Mouse (Mus musculus) limb, embryonic 11.5 days (tissue): ENCODE data around the gene Hist1h2bc. TPM values are rescaled to one million over a fixed set of nuclear protein-coding genes. Genes with fewer than 3 reads are reported as not detected.
"Not testable (repeated sequence)": the region's sequence is repeated elsewhere in the genome, so short reads cannot be mapped to it uniquely, and the experiment has no call there.

Experiments
- ATAC-seq: fragments of 200-750 bp; cut with Nextera tagmentation; 2 replicates; pipeline ENCODE4 v1.8.0; 2017; ENCODE audit warnings: low read depth; ENCODE audit not compliant: insufficient number of reproducible peaks, low FRiP score, low TSS enrichment
- DNase-seq: peaks from one replicate; pipeline ENCODE4 v3.0.0-alpha.2; 2015; ENCODE audit warnings: low spot score
- H3K27ac ChIP-seq: fragments of 300-500 bp; sonication (generic); replicated peaks from 2 replicates; pipeline ENCODE4 v1.5.1; 2014; ENCODE audit warnings: low read depth, mild to moderate bottlenecking, low read length
- H3K27me3 ChIP-seq: fragments of 300-500 bp; sonication (generic); 2 replicates; pipeline ENCODE4 v1.6.1; 2014; ENCODE audit warnings: mild to moderate bottlenecking, low read length, mixed read lengths; ENCODE audit not compliant: control insufficient read depth, insufficient read depth
- H3K36me3 ChIP-seq: fragments of 300-500 bp; sonication (generic); 2 replicates; pipeline ENCODE4 v1.6.1; 2014; ENCODE audit warnings: mild to moderate bottlenecking, low read length, moderate library complexity, mixed read lengths; ENCODE audit not compliant: control insufficient read depth, insufficient read depth
- H3K4me1 ChIP-seq: fragments of 300-500 bp; sonication (generic); 2 replicates; pipeline ENCODE4 v1.6.1; 2014; ENCODE audit warnings: low read length, mixed read lengths; ENCODE audit not compliant: control insufficient read depth, insufficient read depth
- H3K4me2 ChIP-seq: fragments of 300-500 bp; sonication (generic); 2 replicates; pipeline ENCODE4 v1.6.1; 2014; ENCODE audit warnings: low read depth, mild to moderate bottlenecking, moderate library complexity; ENCODE audit not compliant: severe bottlenecking
- H3K4me3 ChIP-seq: fragments of 300-500 bp; sonication (generic); 2 replicates; pipeline ENCODE4 v1.5.1; 2014; ENCODE audit warnings: low read depth, low read length
- H3K9ac ChIP-seq: fragments of 300-500 bp; sonication (generic); 2 replicates; pipeline ENCODE4 v1.6.1; 2014; ENCODE audit warnings: mild to moderate bottlenecking, low read length
- H3K9me3 ChIP-seq: fragments of 300-500 bp; sonication (generic); 2 replicates; pipeline ENCODE4 v1.6.1; 2016; ENCODE audit warnings: low read length; ENCODE audit not compliant: control insufficient read depth
- WGBS: fragments of 180-500 bp; shearing (Covaris S2); extraction: QIAGEN DNeasy Blood & Tissue Kit; methylation state at CpG from one replicate; pipeline ENCODE4 v1.1.7; 2014; 5-methylcytosine and 5-hydroxymethylcytosine counted together
- polyA plus RNA-seq: library from polyadenylated mRNA; unstranded; fragments of >200 nt; fragmentation: Nextera tagmentation; extraction: Ambion mirVana; gene quantifications from 2 replicates; pipeline ENCODE4 v1.2.1, GENCODE M21; 2014

Hist1h2bc gene
- polyA plus RNA-seq, 1 experiment from 2014 or later, result 19.9 TPM

DNA sequence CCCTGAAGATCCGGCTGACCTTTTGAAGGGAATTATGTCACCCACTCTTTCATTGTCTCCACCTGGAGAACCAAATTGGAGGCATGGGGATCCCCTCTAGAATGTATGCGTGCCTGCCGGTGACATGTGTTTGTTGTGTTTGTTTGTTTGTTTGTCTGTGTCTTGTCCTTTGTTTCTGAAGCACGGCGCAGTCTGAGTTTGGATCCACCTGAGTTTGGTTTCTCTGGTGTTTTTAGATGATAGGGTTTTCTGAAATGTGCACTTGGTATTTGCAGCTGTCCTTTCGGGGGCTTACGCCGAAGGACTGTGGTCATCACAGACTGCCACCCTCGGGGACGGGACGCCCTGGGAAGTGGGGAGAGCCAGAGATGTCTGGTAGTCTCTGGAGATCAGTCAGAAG, 33.2 kb downstream of the Hist1h2bc start:
- Histone ChIP-seq H3K4me2 (no peak overlapping the region), H3K27me3 (no peaks in the 10 kb centered on the region), H3K9ac (no peak overlapping the region; the same call in 1 of the 2 replicates), H3K27ac (no peak overlapping the region), H3K4me1 (0 out of 2 replicates have a peak, but pooled peaks cover 3% of the 10 kb centered on the region), H3K4me3 (no peak overlapping the region), H3K9me3 (no peaks in the 10 kb centered on the region), H3K36me3 (no peaks in the 10 kb centered on the region)
- 47% methylated on average over 11 of the region's 11 CpGs for WGBS
- ATAC-seq (no peak), DNase-seq (peak; percentile 20)

DNA sequence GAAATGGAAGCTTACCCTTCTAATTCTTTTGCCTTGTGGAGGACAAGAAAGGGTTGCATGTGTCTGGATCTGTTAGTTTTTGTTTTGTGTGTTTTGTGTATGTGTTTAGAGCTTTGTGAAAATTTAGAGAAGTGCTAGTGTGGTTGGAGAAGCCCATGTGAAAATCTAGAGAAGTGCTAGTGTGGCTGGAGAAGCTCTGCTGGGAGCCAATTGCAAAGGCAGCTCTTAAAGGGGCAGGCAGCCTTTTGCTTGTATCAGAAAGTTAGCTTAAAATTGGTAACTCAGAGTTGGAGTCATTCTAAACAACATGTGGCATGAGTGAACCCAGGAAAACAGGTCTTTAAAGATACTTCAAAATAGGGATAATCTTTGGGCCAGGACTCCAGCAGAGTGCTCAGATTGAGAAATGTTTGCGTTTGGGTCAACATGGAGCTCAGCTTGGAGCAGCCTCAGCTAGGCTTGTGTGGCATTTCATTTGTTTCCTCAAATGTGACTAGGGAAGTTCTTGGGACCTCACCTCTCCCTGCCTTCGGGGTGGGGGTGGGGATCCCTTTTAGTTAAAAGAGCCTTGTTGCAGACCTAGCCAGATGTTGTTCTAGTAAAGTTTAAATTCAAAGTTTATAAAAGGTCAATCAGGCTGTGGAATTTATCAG, 33.7 kb downstream of the Hist1h2bc start:
- H3K27ac ChIP-seq, ATAC-seq: not testable (repeated sequence)

DNA sequence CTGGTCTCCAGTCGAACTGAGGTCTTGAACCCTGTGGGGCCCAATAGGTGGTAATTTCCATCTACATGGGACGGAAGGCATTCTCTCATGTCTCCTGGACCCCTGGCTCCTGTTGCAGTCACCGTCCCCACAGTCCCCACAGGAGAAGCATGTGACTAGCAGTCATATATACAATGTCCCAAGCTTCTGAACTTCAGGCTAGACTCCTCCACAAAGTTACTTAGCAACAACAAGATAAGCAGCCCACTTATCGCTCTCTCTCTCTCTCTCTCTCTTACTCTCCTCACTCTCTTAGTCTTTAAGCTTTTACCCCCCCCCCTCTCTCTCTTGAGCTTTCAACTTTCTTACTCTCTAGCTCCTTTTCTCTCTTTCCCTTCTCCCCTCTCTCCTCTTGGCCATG, 40.2 kb downstream of the Hist1h2bc start:
- no peak for DNase-seq
- Histone ChIP-seq H3K4me2 (no peak overlapping the region), H3K36me3 (no peaks in the 10 kb centered on the region), H3K4me1 (no peaks in the 10 kb centered on the region), H3K27ac (no peak overlapping the region), H3K9ac (no peak overlapping the region), H3K9me3 (no peaks in the 10 kb centered on the region), H3K4me3 (no peak overlapping the region), H3K27me3 (no peaks in the 10 kb centered on the region)
- ATAC-seq, result no peak
- WGBS, result 93% methylated on average over 4 of the region's 4 CpGs

More for the DNA sequence above, 33.7 kb downstream of the Hist1h2bc start:
- 16% methylated on average over 2 of the region's 2 CpGs for WGBS
- not testable (repeated sequence) for H3K36me3 ChIP-seq, H3K27me3 ChIP-seq, H3K4me1 ChIP-seq, H3K9me3 ChIP-seq, H3K4me3 ChIP-seq, H3K9ac ChIP-seq, H3K4me2 ChIP-seq
- peak; percentile 22 for DNase-seq

- no peaks in the 10 kb centered on the region for H3K4me1 ChIP-seq
- DNase-seq (no peak), ATAC-seq (no peak)
- H3K27ac ChIP-seq, result no peak overlapping the region
- no peak overlapping the region for H3K9ac ChIP-seq
- no CpG with 5 or more reads among the region's 1 CpGs for WGBS
- no peak overlapping the region for H3K4me3 ChIP-seq
- no peaks in the 10 kb centered on the region for H3K36me3 ChIP-seq
- no peaks in the 10 kb centered on the region for H3K27me3 ChIP-seq
- H3K4me2 ChIP-seq, result no peak overlapping the region
- no peaks in the 10 kb centered on the region for H3K9me3 ChIP-seq
Measured at GRCm38 (mm10) chr13:23725213-23725612, 41.2 kb downstream of the Hist1h2bc start.

DNA sequence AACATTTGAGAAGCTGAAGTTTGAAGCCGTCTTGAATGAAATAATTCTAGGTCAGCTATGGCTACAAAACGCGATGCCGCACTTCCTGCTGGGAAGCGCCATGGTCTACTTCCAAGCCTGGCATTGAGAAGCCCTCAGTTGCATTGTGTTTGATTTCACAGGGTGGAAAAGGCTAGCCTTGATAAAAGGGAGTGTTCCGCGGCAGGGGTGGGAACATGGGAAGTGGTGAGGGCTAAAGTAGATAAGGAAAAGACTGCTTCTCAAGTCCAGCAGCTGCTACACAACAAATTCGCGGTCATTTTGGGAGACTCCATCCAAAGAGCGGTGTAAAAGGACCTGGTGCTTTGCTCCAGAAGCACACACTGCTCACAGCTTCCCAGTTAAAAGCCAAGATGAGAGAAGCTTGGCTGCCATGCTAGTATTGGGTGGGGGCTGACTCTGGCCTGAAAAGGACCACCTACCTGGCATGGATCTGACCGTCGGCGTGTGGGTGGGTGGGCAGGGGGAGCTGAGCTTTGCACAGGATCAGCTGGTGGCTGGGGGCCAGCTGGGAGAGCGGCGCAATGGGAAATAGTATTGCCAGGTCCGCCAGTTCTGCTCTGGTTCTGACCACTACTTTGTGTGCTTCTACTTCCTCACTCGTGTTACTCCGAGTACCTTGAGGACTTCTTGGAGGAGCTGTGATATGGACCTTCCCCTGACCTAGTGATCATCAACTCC, 44.6 kb downstream of the Hist1h2bc start:
- ATAC-seq, result no peak
- H3K27ac ChIP-seq, result no peak overlapping the region
- DNase-seq, result peak; percentile 18

GRCm38 (mm10) chr13:23729192-23729525, 45.2 kb downstream of the Hist1h2bc start:
- no peak overlapping the region for H3K4me3 ChIP-seq
- H3K9ac ChIP-seq, result no peak overlapping the region
- WGBS, result 94% methylated on average over 9 of the region's 9 CpGs
- H3K4me2 ChIP-seq, result no peak overlapping the region
- H3K4me1 ChIP-seq, result no peaks in the 10 kb centered on the region
- ATAC-seq (no peak), DNase-seq (peak; percentile 16)
- H3K27me3 ChIP-seq, result no peaks in the 10 kb centered on the region
- no peaks in the 10 kb centered on the region for H3K36me3 ChIP-seq
- no peak overlapping the region for H3K27ac ChIP-seq
- no peaks in the 10 kb centered on the region for H3K9me3 ChIP-seq

More for the DNA sequence above, 44.6 kb downstream of the Hist1h2bc start:
- Histone ChIP-seq H3K4me1 (no peaks in the 10 kb centered on the region), H3K4me3 (no peak overlapping the region), H3K9me3 (no peaks in the 10 kb centered on the region), H3K9ac (no peak overlapping the region), H3K36me3 (no peaks in the 10 kb centered on the region), H3K4me2 (no peak overlapping the region), H3K27me3 (no peaks in the 10 kb centered on the region)
- WGBS, result 91% methylated on average over 18 of the region's 18 CpGs

- Histone ChIP-seq H3K9me3 (no peaks in the 10 kb centered on the region), H3K9ac (no peak overlapping the region), H3K4me2 (no peak overlapping the region), H3K4me1 (no peaks in the 10 kb centered on the region), H3K36me3 (no peaks in the 10 kb centered on the region), H3K27me3 (no peaks in the 10 kb centered on the region), H3K4me3 (no peak overlapping the region), H3K27ac (no peak overlapping the region)
- WGBS, result 89% methylated on average over 5 of the region's 5 CpGs
- ATAC-seq (no peak), DNase-seq (peak; percentile 19)
Measured at GRCm38 (mm10) chr13:23729706-23730105, 45.7 kb downstream of the Hist1h2bc start.

DNA sequence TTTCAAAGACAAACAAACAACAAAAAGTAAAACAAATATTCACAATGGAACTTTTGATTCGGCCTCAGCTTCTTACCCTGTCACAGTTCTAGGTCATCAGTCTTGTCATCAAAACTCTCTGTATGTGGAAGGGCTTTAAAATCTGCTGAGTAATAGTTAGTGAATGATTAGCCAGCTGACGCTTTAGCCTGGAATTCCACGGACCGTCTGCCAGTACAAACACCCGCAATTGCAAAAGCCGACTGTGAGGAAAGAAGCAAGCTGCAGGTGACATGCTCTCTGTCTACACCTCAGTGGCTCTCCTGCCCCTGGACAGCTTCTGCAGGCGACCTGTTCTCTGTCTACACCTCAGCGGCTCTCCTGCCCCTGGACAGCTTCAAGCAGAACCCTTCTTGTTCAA, 46.5 kb downstream of the Hist1h2bc start:
- 52% methylated on average over 8 of the region's 8 CpGs for WGBS

More for the DNA sequence above, 46.5 kb downstream of the Hist1h2bc start:
- no peaks in the 10 kb centered on the region for H3K4me1 ChIP-seq
- no peak overlapping the region for H3K27ac ChIP-seq
- H3K9ac ChIP-seq, result no peak overlapping the region
- H3K4me3 ChIP-seq, result no peak overlapping the region
- H3K9me3 ChIP-seq, result no peaks in the 10 kb centered on the region
- DNase-seq, result peak; percentile 23
- H3K27me3 ChIP-seq, result no peaks in the 10 kb centered on the region
- no peak overlapping the region for H3K4me2 ChIP-seq
- no peak for ATAC-seq
- no peaks in the 10 kb centered on the region for H3K36me3 ChIP-seq
